Mouse (Mus musculus) small intestine, adult 2 months (tissue): ENCODE results near the gene Hmgb1.

Source experiments
- CTCF ChIP-seq: fragments of 200-500 bp; IDR thresholded peaks from 2 replicates; pipeline ENCODE4 v1.5.1; 2012; ENCODE audit warnings: low read depth, mild to moderate bottlenecking, control low read depth, inconsistent platforms, low read length, moderate library complexity, mixed read lengths; ENCODE audit not compliant: insufficient replicate concordance, insufficient read length; ENCODE audit errors: extremely low read depth
- POLR2A ChIP-seq: fragments of 200-500 bp; IDR thresholded peaks from 2 replicates; pipeline ENCODE4 v1.6.1; 2012; ENCODE audit warnings: low read depth, mild to moderate bottlenecking, control low read depth, inconsistent platforms, low read length, moderate library complexity

DNA sequence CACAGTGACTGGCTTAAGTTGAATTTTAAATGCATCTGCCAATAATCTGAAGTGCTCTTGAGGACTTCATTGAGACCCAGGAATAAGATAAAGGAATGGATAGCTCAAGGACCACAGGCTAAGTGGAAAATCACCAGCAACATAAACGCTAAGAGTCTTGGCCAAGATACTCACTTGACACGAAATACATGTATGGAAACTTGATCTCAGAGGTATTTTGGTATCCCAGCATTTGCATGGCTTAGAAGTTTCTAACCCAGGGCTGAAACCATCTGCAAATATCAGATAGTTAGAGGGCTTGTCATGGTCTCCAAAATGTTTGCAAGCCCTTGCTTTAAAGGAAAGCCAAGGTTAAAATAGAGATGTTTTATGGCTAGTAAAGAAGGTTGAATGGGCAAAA, 94.4 kb downstream of the Hmgb1 start:
- no peak for TF ChIP-seq CTCF
- no peak for TF ChIP-seq POLR2A
